Mouse (Mus musculus) granulocyte monocyte progenitor cell, adult 5-6 weeks (primary cell): ENCODE results near the gene Xpc. TPM values are rescaled to one million over a fixed set of nuclear protein-coding genes. Genes with fewer than 3 reads are reported as not detected.
A peak's percentile ranks its signal among the peaks of the same experiment; 100 is the strongest.
"Not testable (repeated sequence)": the region's sequence is repeated elsewhere in the genome, so short reads cannot be mapped to it uniquely, and the experiment has no call there.

Experiments
- ATAC-seq: replicated peaks from 2 replicates; pipeline ENCODE4 v1.8.0; 2016; ENCODE audit warnings: mild to moderate bottlenecking, moderate TSS enrichment, inconsistent platforms; ENCODE audit not compliant: poor library complexity, severe bottlenecking
- total RNA-seq, 2 experiments: library from RNA; stranded (forward) in 1 of 2; stranded (reverse) in 1 of 2; fragments of 200-712, 200-1000 nt in 1 of 2; fragments of >200 nt in 1 of 2; fragmentation: Nextera tagmentation in 1 of 2; gene quantifications; 2 replicates each; pipeline ENCODE4 v1.2.3; 2014 to 2017

Gene Xpc
- total RNA-seq, 2 experiments from 2014 or later = 38.4 to 63.3 TPM

DNA sequence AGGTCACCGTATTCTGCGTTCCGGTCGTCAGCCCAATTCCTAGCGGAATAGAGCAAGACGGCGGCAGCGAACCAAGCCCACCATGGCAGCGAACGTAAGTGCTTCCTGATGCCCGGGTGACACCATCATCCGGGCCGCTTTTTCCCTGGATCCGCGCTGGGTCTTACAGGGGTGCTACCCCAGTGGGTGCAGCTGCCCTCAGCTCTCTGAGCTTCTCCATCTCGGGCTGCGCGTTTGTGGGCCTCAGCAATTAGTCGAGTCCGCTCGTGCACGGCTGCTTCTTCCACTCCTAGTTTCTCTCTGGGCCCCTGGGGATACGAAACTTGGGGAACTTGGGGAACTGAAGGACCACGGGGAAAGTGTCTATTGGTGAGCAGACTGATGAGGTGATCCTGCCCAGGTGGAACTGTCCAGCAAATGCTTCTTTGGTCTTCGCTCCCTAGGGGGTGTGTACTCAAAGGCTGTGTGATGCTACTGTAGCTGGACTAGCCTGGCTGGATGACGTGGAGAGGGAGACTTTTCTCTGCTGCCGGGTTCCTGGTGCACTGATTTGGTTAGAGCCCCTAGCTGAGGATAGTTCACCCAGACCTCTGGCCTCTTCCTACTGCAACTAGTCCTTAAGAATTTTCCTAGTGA, 41.8 kb downstream of the Xpc start:
- peak; percentile 30 for ATAC-seq

DNA sequence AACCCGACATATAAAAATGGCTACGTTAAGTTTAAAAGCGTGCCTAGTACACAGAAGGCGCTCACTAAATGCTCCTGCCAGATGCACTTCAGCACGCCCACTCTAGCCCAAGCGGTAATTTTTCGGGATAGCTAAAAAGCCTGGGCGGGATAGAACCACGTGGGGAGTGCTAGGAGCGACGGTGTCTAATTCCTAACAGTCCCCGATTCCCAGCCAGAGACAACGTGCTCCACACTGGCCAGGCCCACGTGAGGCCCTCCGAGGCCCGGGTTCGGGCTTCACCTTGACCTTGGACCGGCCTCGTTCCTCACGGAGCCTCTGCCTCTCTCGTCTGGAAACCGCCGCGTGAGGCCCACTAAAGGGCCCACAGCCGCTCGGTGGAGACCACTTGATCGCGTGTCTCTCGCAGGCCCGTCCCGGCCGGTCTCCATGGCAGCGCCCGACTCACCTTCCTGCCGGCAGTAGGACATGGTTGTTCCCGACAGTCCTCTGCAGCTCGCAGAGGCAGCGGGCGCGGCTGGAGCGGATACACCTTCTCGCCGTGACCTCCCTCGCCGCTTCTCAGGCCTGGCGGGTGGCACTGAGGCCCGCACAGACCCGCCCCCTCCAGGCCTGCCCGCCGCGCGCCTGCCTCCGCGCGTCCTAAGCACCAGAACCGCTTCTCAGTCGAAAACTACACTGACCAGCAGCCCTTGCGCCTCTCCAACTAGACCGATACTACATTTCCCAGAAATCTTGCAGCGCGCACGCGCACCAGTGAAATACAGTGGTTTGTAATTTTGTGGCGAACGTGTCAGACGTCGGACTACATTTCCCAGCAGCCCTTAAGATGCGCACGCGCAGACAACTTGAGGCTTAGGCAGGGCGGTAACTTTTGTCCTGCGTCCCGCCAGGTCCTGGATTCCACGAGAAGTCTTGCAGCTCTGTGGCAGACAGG, 42.6 kb downstream of the Xpc start, which contains the start of the genes Chchd4 and Tmem43:
Gene Chchd4, minus strand, starts transcription at position 679 of the 937 bp plus-strand sequence.
Gene Tmem43, plus strand, starts transcription at position 836 of the 937 bp plus-strand sequence.
- ATAC-seq = peak; percentile 80

DNA sequence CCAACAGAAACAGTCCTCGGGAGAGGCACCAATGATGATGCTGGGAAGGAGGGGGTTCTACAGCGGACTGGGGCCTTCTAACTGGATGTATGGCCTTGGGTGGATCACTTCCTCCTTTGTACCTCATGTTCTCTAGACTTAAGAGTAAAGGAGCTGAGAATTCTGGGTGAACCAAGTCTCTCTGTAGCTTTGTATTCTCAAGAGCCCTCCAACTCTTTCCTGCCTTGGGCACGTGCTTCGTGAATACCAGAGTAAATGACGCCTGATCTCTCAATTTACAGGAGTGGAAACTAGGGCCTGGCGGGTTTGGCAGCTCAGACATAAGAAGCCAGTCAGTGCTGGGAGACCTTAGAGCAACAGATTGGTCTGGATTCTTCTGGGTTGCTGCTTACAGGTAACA, 43.4 kb downstream of the Xpc start:
- peak; percentile 36 for ATAC-seq

GRCm38 (mm10) chr6:91471427-91471826, 44.3 kb downstream of the Xpc start:
- not testable (repeated sequence) for ATAC-seq

DNA sequence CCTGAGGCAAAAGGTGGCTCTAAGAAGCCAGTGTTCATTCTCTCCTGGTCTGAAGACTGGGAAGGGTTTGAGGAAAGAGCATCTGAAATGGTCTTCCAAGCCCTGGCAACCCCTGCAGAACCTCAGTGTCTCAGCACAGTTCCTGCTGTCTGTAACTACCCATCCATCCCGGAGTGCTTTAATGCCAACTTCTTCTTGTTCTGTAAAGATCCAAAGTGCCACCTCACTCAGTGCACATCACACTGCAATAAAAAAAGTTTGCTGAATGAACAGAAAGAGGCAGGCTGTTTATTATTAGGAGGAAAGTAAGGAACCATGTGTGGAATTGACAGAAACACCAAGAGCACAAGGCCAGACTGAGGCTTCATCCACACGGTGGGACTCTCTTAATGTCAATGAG, 45.0 kb downstream of the Xpc start:
- no peak for ATAC-seq

GRCm38 (mm10) chr6:91467106-91467505, 48.6 kb downstream of the Xpc start:
- ATAC-seq = no peak

- ATAC-seq = no peak
These were observed 49.9 kb downstream of the Xpc start for GRCm38 (mm10) chr6:91465756-91466155.

DNA sequence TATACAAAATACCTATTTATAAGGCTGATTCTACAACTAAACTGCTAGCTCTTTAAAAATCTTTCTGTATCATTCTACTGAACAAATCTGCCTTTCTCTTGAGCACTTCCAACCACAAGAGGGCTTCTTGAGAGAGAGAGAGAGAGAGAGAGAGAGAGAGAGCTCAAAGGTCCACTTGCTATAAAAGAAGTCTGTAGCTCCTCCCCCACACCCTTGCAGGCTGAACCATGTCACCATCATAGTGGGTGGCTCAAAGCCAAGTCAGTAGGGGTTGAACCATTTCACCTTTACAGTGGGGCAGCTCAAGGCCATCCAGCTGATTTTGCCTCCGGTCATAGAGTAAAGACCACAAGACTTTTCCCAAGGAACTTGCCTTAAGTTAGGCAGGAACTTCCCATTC, 56.2 kb downstream of the Xpc start:
- peak; percentile 53 for ATAC-seq

DNA sequence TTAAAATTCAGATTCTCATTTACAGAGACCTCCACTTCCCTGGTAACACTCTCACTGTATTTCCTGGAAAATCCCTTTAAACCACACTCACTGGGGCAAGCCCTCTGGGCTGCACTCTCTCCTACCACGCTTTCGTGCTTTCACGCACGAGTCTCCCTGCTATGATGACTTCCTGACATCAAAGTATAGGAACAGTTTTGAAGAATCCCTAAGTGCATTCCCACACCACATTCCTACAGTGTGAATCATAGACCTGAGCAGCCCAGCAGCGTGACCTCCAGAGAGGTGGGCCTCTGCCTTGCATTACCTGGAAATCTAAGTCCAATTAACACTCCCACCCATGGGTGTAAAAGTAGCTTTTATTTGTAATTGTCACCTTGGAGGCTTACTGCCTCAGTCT, 61.1 kb downstream of the Xpc start:
- no peak for ATAC-seq

- ATAC-seq = no peak
These were observed 63.6 kb downstream of the Xpc start for GRCm38 (mm10) chr6:91452056-91452455.

GRCm38 (mm10) chr6:91449472-91450225, 66.0 kb downstream of the Xpc start:
- ATAC-seq = no peak

DNA sequence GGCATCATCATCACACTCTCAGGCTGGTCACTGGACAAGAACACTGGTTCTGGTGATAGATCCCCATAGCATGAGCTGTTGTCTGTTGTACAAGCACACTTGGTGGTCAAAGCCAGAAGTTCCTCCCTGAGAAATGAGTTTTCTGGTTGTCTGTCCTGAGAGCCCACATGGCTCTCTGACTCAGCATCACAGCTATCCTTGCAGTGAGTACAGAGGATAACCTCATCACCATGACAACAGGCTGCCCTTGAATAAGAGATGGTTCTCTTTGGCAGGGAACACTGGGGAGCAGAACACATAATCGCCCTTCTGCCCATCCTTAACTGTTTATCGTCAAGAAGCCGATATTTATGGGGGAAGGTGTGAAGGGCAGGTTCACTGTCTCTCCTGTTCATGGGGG, 70.4 kb downstream of the Xpc start:
- no peak for ATAC-seq

- ATAC-seq = peak; percentile 71
These were observed 74.5 kb downstream of the Xpc start for GRCm38 (mm10) chr6:91441145-91441662.

GRCm38 (mm10) chr6:91440474-91441144, 75.1 kb downstream of the Xpc start:
- ATAC-seq = peak; percentile 98

Other genes with a start within 250 kb of the Xpc start
- not detected in 2 replicates for gene Wnt7a, start 104.5 kb downstream of the Xpc start, total RNA-seq (2014; fragmentation: Nextera tagmentation)
- gene Wnt7a, start 104.5 kb downstream of the Xpc start, total RNA-seq (2017) = not detected in 2 replicates
- gene Chchd4, start 42.3 kb downstream of the Xpc start, total RNA-seq (2014; fragmentation: Nextera tagmentation) = 23.4 and 30.7 TPM in 2 replicates
- gene Chchd4, start 42.3 kb downstream of the Xpc start, total RNA-seq (2017) = 24.6 and 24.9 TPM in 2 replicates
- gene Tmem43, start 42.2 kb downstream of the Xpc start, total RNA-seq (2014; fragmentation: Nextera tagmentation) = 63.2 and 76.0 TPM in 2 replicates
- 59.3 and 77.7 TPM in 2 replicates for gene Tmem43, start 42.2 kb downstream of the Xpc start, total RNA-seq (2017)
- gene Lsm3, start within 50 bp of the Xpc start, total RNA-seq (2014; fragmentation: Nextera tagmentation) = 221 and 276 TPM in 2 replicates
- gene Lsm3, start within 50 bp of the Xpc start, total RNA-seq (2017) = 454 and 490 TPM in 2 replicates
- gene Slc6a6, start 168.2 kb upstream of the Xpc start, total RNA-seq (2014; fragmentation: Nextera tagmentation) = 42.8 and 42.9 TPM in 2 replicates
- gene Slc6a6, start 168.2 kb upstream of the Xpc start, total RNA-seq (2017) = 18.9 and 30.2 TPM in 2 replicates